Mouse (Mus musculus) embryonic facial prominence, embryonic 15.5 days (tissue): ENCODE measurements around the gene Crhr1. TPM values are rescaled to one million over a fixed set of nuclear protein-coding genes. Genes with fewer than 3 reads are reported as not detected.

ENCODE experiments used
- ATAC-seq: fragments of 200-750 bp; cut with Nextera tagmentation; 2 replicates; pipeline ENCODE4 v1.8.0; 2017; ENCODE audit warnings: low read depth, moderate TSS enrichment; ENCODE audit not compliant: insufficient number of reproducible peaks, low FRiP score, low TSS enrichment
- H3K27ac ChIP-seq: fragments of 300-500 bp; sonication (generic); replicated peaks from 2 replicates; pipeline ENCODE4 v1.5.1; 2015; ENCODE audit warnings: mild to moderate bottlenecking, inconsistent platforms
- H3K27me3 ChIP-seq: fragments of 300-500 bp; sonication (generic); 2 replicates; pipeline ENCODE4 v1.6.1; 2015; ENCODE audit warnings: inconsistent platforms
- H3K36me3 ChIP-seq: fragments of 300-500 bp; sonication (generic); 2 replicates; pipeline ENCODE4 v1.6.1; 2015; ENCODE audit warnings: mild to moderate bottlenecking, inconsistent platforms
- H3K4me1 ChIP-seq: fragments of 300-500 bp; sonication (generic); 2 replicates; pipeline ENCODE4 v1.6.1; 2015; ENCODE audit warnings: inconsistent platforms
- H3K4me2 ChIP-seq: fragments of 300-500 bp; sonication (generic); replicated peaks from 2 replicates; pipeline ENCODE4 v1.6.1; 2015; ENCODE audit warnings: mild to moderate bottlenecking, inconsistent platforms
- H3K4me3 ChIP-seq: fragments of 300-500 bp; sonication (generic); replicated peaks from 2 replicates; pipeline ENCODE4 v1.5.1; 2015; ENCODE audit warnings: mild to moderate bottlenecking, inconsistent platforms
- H3K9ac ChIP-seq: fragments of 300-500 bp; sonication (generic); 2 replicates; pipeline ENCODE4 v1.6.1; 2015; ENCODE audit warnings: inconsistent platforms
- H3K9me3 ChIP-seq: fragments of 300-500 bp; sonication (generic); replicated peaks from 2 replicates; pipeline ENCODE4 v1.6.1; 2016; ENCODE audit warnings: inconsistent platforms
- WGBS: fragments of 180-500 bp; shearing (Covaris S2); methylation state at CpG from one replicate; pipeline ENCODE4 v1.1.7; 2015; 5-methylcytosine and 5-hydroxymethylcytosine counted together
- polyA plus RNA-seq: library from polyadenylated mRNA; unstranded; fragments of >200 nt; fragmentation: Nextera tagmentation; extraction: Ambion mirVana; gene quantifications from 2 replicates; pipeline ENCODE4 v1.2.1, GENCODE M21; 2015

The Crhr1 gene
- polyA plus RNA-seq, 1 experiment from 2014 or later = 0.21 TPM

- Histone ChIP-seq H3K27ac (no peak overlapping the region), H3K4me2 (no peak overlapping the region), H3K9ac (no peak overlapping the region), H3K4me1 (peaks cover 15% of the 10 kb centered on the region), H3K4me3 (no peak overlapping the region), H3K27me3 (peaks cover 27% of the 10 kb centered on the region), H3K36me3 (no peaks in the 10 kb centered on the region), H3K9me3 (no peaks in the 10 kb centered on the region)
- no peak for ATAC-seq
- 78% methylated on average over 5 of the region's 5 CpGs for WGBS
These were observed 28.5 kb downstream of the Crhr1 start for GRCm38 (mm10) chr11:104161153-104161552.

GRCm38 (mm10) chr11:104164257-104164656 lies 31.6 kb downstream of the Crhr1 start:
- H3K4me3 ChIP-seq = no peak overlapping the region
- no peak overlapping the region for H3K27ac ChIP-seq
- H3K9me3 ChIP-seq = no peaks in the 10 kb centered on the region
- WGBS = 80% methylated on average over 10 of the region's 10 CpGs
- ATAC-seq = no peak
- H3K4me1 ChIP-seq = no peaks in the 10 kb centered on the region
- H3K4me2 ChIP-seq = no peak overlapping the region
- H3K9ac ChIP-seq = no peak overlapping the region
- H3K36me3 ChIP-seq = no peaks in the 10 kb centered on the region
- H3K27me3 ChIP-seq = peaks cover under 1% of the 10 kb centered on the region; the same call in 1 of the 2 replicates

- Histone ChIP-seq H3K4me2 (no peak overlapping the region), H3K4me1 (no peaks in the 10 kb centered on the region), H3K9me3 (no peaks in the 10 kb centered on the region), H3K36me3 (no peaks in the 10 kb centered on the region), H3K27ac (no peak overlapping the region), H3K27me3 (peaks cover 5% of the 10 kb centered on the region; the same call in 1 of the 2 replicates), H3K4me3 (no peak overlapping the region), H3K9ac (no peak overlapping the region)
- WGBS = 32% methylated on average over 12 of the region's 12 CpGs
- ATAC-seq = no peak
These were observed 38.7 kb downstream of the Crhr1 start for GRCm38 (mm10) chr11:104171281-104171781.

- no peak for ATAC-seq
- WGBS = 6% methylated on average over 7 of the region's 7 CpGs
These were observed 46.2 kb downstream of the Crhr1 start for GRCm38 (mm10) chr11:104178893-104179292.

GRCm38 (mm10) chr11:104179804-104180203 lies 47.1 kb downstream of the Crhr1 start:
- Histone ChIP-seq H3K27me3 (no peaks in the 10 kb centered on the region; the same call in 1 of the 2 replicates), H3K4me2 (no peak overlapping the region), H3K27ac (no peak overlapping the region), H3K4me3 (no peak overlapping the region), H3K36me3 (no peaks in the 10 kb centered on the region), H3K9ac (no peak overlapping the region), H3K9me3 (no peaks in the 10 kb centered on the region), H3K4me1 (no peaks in the 10 kb centered on the region)
- WGBS = 59% methylated on average over 5 of the region's 5 CpGs
- no peak for ATAC-seq

More at GRCm38 (mm10) chr11:104178893-104179292, 46.2 kb downstream of the Crhr1 start:
- no peaks in the 10 kb centered on the region for H3K4me1 ChIP-seq
- H3K9ac ChIP-seq = no peak overlapping the region
- H3K4me3 ChIP-seq = no peak overlapping the region
- no peaks in the 10 kb centered on the region for H3K9me3 ChIP-seq
- H3K4me2 ChIP-seq = no peak overlapping the region
- H3K27ac ChIP-seq = no peak overlapping the region
- H3K36me3 ChIP-seq = no peaks in the 10 kb centered on the region
- peaks cover 5% of the 10 kb centered on the region; the same call in 1 of the 2 replicates for H3K27me3 ChIP-seq

- 79% methylated on average over 3 of the region's 3 CpGs for whole genome bisulfite sequencing
- Histone ChIP-seq H3K27ac (no peak overlapping the region), H3K4me2 (no peak overlapping the region), H3K9ac (no peak overlapping the region), H3K36me3 (no peaks in the 10 kb centered on the region), H3K4me3 (no peak overlapping the region), H3K4me1 (no peaks in the 10 kb centered on the region), H3K9me3 (no peaks in the 10 kb centered on the region), H3K27me3 (no peaks in the 10 kb centered on the region; the same call in 1 of the 2 replicates)
- no peak for ATAC-seq
These were observed 49.5 kb downstream of the Crhr1 start for GRCm38 (mm10) chr11:104182141-104182540.

GRCm38 (mm10) chr11:104186135-104186836 lies 53.6 kb downstream of the Crhr1 start, which contains the start of gene Sppl2c:
Sppl2c (plus strand) TSS chr11:104186327.
- no peaks in the 10 kb centered on the region for H3K4me1 ChIP-seq
- WGBS = 86% methylated on average over 13 of the region's 13 CpGs
- H3K9ac ChIP-seq = no peak within 1 kb of the TSS
- no peaks in the 10 kb centered on the region for H3K9me3 ChIP-seq
- no peaks in the 10 kb centered on the region for H3K36me3 ChIP-seq
- H3K27ac ChIP-seq = no peak within 1 kb of the TSS
- H3K4me3 ChIP-seq = no peak within 1 kb of the TSS
- H3K4me2 ChIP-seq = no peak within 1 kb of the TSS
- H3K27me3 ChIP-seq = no peaks in the 10 kb centered on the region
- ATAC-seq = no peak

GRCm38 (mm10) chr11:104186837-104187150 lies 54.1 kb downstream of the Crhr1 start:
- Histone ChIP-seq H3K4me3 (no peak overlapping the region), H3K36me3 (no peaks in the 10 kb centered on the region), H3K27ac (no peak overlapping the region), H3K9ac (no peak overlapping the region), H3K4me2 (no peak overlapping the region), H3K4me1 (no peaks in the 10 kb centered on the region), H3K27me3 (no peaks in the 10 kb centered on the region), H3K9me3 (no peaks in the 10 kb centered on the region)
- ATAC-seq = no peak
- 87% methylated on average over 9 of the region's 9 CpGs for WGBS

GRCm38 (mm10) chr11:104187766-104188165 lies 55.1 kb downstream of the Crhr1 start:
- 88% methylated on average over 10 of the region's 10 CpGs for WGBS
- H3K9me3 ChIP-seq = no peaks in the 10 kb centered on the region
- no peak overlapping the region for H3K4me3 ChIP-seq
- no peak overlapping the region for H3K4me2 ChIP-seq
- no peaks in the 10 kb centered on the region for H3K27me3 ChIP-seq
- no peaks in the 10 kb centered on the region for H3K4me1 ChIP-seq
- H3K36me3 ChIP-seq = no peaks in the 10 kb centered on the region
- no peak overlapping the region for H3K9ac ChIP-seq
- H3K27ac ChIP-seq = no peak overlapping the region
- ATAC-seq = no peak

GRCm38 (mm10) chr11:104190008-104190407 lies 57.4 kb downstream of the Crhr1 start:
- 79% methylated on average over 2 of the region's 2 CpGs for WGBS
- Histone ChIP-seq H3K4me3 (no peak overlapping the region), H3K36me3 (no peaks in the 10 kb centered on the region), H3K9ac (no peak overlapping the region), H3K27me3 (no peaks in the 10 kb centered on the region), H3K4me2 (no peak overlapping the region), H3K9me3 (no peaks in the 10 kb centered on the region), H3K27ac (no peak overlapping the region), H3K4me1 (no peaks in the 10 kb centered on the region)
- ATAC-seq = no peak

GRCm38 (mm10) chr11:104195382-104195781 lies 62.7 kb downstream of the Crhr1 start:
- Histone ChIP-seq H3K4me2 (no peak overlapping the region), H3K9me3 (no peaks in the 10 kb centered on the region), H3K4me3 (no peak overlapping the region), H3K36me3 (no peaks in the 10 kb centered on the region), H3K4me1 (no peaks in the 10 kb centered on the region), H3K9ac (no peak overlapping the region), H3K27me3 (peaks cover 9% of the 10 kb centered on the region), H3K27ac (no peak overlapping the region)
- 70% methylated on average over 11 of the region's 11 CpGs for WGBS
- no peak for ATAC-seq

GRCm38 (mm10) chr11:104195791-104196190 lies 63.1 kb downstream of the Crhr1 start:
- no peak overlapping the region for H3K4me3 ChIP-seq
- peaks cover 9% of the 10 kb centered on the region for H3K27me3 ChIP-seq
- H3K4me2 ChIP-seq = no peak overlapping the region
- no peak for ATAC-seq
- H3K27ac ChIP-seq = no peak overlapping the region
- 7% methylated on average over 9 of the region's 9 CpGs for WGBS
- no peaks in the 10 kb centered on the region for H3K4me1 ChIP-seq
- no peak overlapping the region; the same call in 1 of the 2 replicates for H3K9ac ChIP-seq
- no peaks in the 10 kb centered on the region for H3K9me3 ChIP-seq
- H3K36me3 ChIP-seq = no peaks in the 10 kb centered on the region
